Mouse (Mus musculus): ENCODE results near the gene Gmppa.

The Gmppa gene

GRCm38 (mm10) chr1:75490785-75491551, 55.2 kb downstream of the Gmppa start:
- DNase-seq, result no peak

DNA sequence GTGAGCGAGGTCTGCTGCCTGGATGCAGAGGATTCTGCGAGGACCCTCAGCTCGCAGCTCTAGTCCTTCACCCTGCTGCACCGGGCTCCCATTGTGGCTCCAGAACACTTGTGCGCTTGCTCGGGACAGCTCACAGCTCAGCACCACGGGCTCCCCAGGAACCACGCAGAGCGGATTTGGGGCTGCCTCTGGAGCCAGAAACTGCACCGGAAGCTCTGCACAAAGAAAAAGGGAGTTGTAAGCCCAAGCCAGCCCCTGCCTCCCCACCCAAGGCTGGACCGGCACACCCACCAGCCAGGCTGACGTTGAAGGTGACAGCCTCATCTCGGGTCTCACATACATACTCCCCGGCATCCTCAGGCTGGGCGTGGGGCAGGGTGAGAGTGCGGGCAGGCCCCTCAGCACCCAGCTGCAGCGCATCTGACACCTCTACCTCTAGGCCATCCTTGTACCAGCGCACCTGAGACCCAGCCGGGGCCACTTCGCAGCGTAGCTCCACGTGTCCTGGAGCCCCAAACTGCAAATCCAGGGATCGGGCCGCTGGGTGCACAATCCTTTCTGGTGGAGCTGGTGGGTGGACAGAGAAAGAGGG, 56.9 kb downstream of the Gmppa start:
- no peak for DNase-seq
